25 mouse cellular contexts compared by ENCODE assay signal in genomic region chr5:90178116-90178515, GRCm38 (mm10). TPM values are rescaled to one million over a fixed set of nuclear protein-coding genes. Genes with fewer than 3 reads are reported as not detected.
DNase-seq lines count a peak whose midpoint lies in the region; ATAC-seq and TF ChIP-seq lines count a peak whose summit lies in the region.
"Had no signal": no experiment of that assay in that cellular context is flagged by ENCODE, and none has a peak within 500 bp of the region (broad histone marks: within the 10 kb centered on the region; RNA-seq: fewer than 3 reads in every experiment).

No protein-coding gene starts in this region.

- no peak for ATAC-seq in heart, embryonic 11.5 days (replicated peaks; ENCODE audit: insufficient number of reproducible peaks, low FRiP score, low TSS enrichment)
- ATAC-seq in neural tube, embryonic 14.5 days (ENCODE audit: low read depth): peak; percentile 49
- peak; percentile 96 for ATAC-seq in heart, postnatal 0 days (ENCODE audit: insufficient read depth, low read depth)
- no peak for ATAC-seq in midbrain, embryonic 14.5 days (ENCODE audit: low FRiP score, low TSS enrichment)
- ATAC-seq: activated CD4-positive, CD25-positive, alpha-beta regulatory T cell, adult 4 months; inflammation-experienced regulatory T-cells, adult 6 months; liver, embryonic 12.5 days; midbrain, embryonic 16.5 days had no signal

- H3K27me3 ChIP-seq in heart, embryonic 11.5 days (ENCODE audit: control insufficient read depth, insufficient read depth, low read length): no peaks in the 10 kb centered on the region
- no peaks in the 10 kb centered on the region for H3K27me3 ChIP-seq in neural tube, embryonic 14.5 days (ENCODE audit: control insufficient read depth, insufficient read depth, low read length)
- no peaks in the 10 kb centered on the region for H3K27me3 ChIP-seq in heart, postnatal 0 days (ENCODE audit: control insufficient read depth, insufficient read depth, low read length)
- H3K27me3 ChIP-seq in midbrain, embryonic 14.5 days (ENCODE audit: control insufficient read depth, insufficient read depth, low read length): no peaks in the 10 kb centered on the region
- H3K27me3 ChIP-seq: embryonic facial prominence, embryonic 15.5 days; limb, embryonic 12.5 days; liver, embryonic 12.5 days; megakaryocyte, embryonic 14.5 days had no signal

- no peak overlapping the region for H3K9ac ChIP-seq in heart, embryonic 11.5 days (ENCODE audit: low read depth, low read length)
- no peak overlapping the region for H3K9ac ChIP-seq in neural tube, embryonic 14.5 days (replicated peaks; ENCODE audit: low read depth, low read length)
- H3K9ac ChIP-seq in heart, postnatal 0 days (replicated peaks; ENCODE audit: low read depth, low read length): no peak overlapping the region
- H3K9ac ChIP-seq in midbrain, embryonic 14.5 days (replicated peaks; ENCODE audit: low read length): no peak overlapping the region
- H3K9ac ChIP-seq: embryonic facial prominence, embryonic 15.5 days; limb, embryonic 12.5 days; liver, embryonic 12.5 days had no signal

- H3K4me2 ChIP-seq in heart, embryonic 11.5 days: no peak overlapping the region
- H3K4me2 ChIP-seq in neural tube, embryonic 14.5 days (ENCODE audit: low read depth, low read length): no peak overlapping the region
- no peak overlapping the region; the same call in 1 of the 2 replicates for H3K4me2 ChIP-seq in heart, postnatal 0 days (ENCODE audit: low read depth, low read length)
- no peak overlapping the region for H3K4me2 ChIP-seq in midbrain, embryonic 14.5 days (ENCODE audit: low read length)
- H3K4me2 ChIP-seq: embryonic facial prominence, embryonic 15.5 days; limb, embryonic 12.5 days; liver, embryonic 12.5 days had no signal

- 76% methylated on average over 1 of the region's 1 CpGs for WGBS in heart, embryonic 11.5 days (ENCODE audit: insufficient replicate concordance)
- 83% methylated on average over 1 of the region's 1 CpGs for WGBS in neural tube, embryonic 14.5 days
- 46% methylated on average over 1 of the region's 1 CpGs for WGBS in heart, postnatal 0 days
- WGBS in midbrain, embryonic 14.5 days: 94% methylated on average over 1 of the region's 1 CpGs

- H3K9me3 ChIP-seq in heart, embryonic 11.5 days (replicated peaks; ENCODE audit: control insufficient read depth, low read length): no peaks in the 10 kb centered on the region
- no peaks in the 10 kb centered on the region for H3K9me3 ChIP-seq in neural tube, embryonic 14.5 days (ENCODE audit: control insufficient read depth, low read length)
- no peaks in the 10 kb centered on the region for H3K9me3 ChIP-seq in heart, postnatal 0 days (replicated peaks; ENCODE audit: control insufficient read depth, low read length)
- no peaks in the 10 kb centered on the region for H3K9me3 ChIP-seq in midbrain, embryonic 14.5 days (ENCODE audit: control insufficient read depth, low read length)
- H3K9me3 ChIP-seq: embryonic facial prominence, embryonic 15.5 days; G1E; limb, embryonic 12.5 days; liver, embryonic 12.5 days; megakaryocyte, embryonic 14.5 days had no signal

- no peaks in the 10 kb centered on the region for H3K36me3 ChIP-seq in heart, embryonic 11.5 days (ENCODE audit: control insufficient read depth, insufficient read depth, low read length)
- no peaks in the 10 kb centered on the region for H3K36me3 ChIP-seq in neural tube, embryonic 14.5 days (ENCODE audit: control insufficient read depth, insufficient read depth, low read length)
- no peaks in the 10 kb centered on the region for H3K36me3 ChIP-seq in heart, postnatal 0 days (replicated peaks; ENCODE audit: control insufficient read depth, insufficient read depth, low read length)
- no peaks in the 10 kb centered on the region for H3K36me3 ChIP-seq in midbrain, embryonic 14.5 days (ENCODE audit: control insufficient read depth, insufficient read depth, low read length)
- H3K36me3 ChIP-seq: embryonic facial prominence, embryonic 15.5 days; G1E; limb, embryonic 12.5 days; liver, embryonic 12.5 days had no signal

- no peak for TF ChIP-seq CTCF in heart, postnatal 0 days (IDR thresholded peaks at IDR 0.05; ENCODE audit: low read depth)

- no peak overlapping the region for H3K27ac ChIP-seq in heart, embryonic 11.5 days (ENCODE audit: low read depth, low read length)
- H3K27ac ChIP-seq in neural tube, embryonic 14.5 days (ENCODE audit: low read depth, low read length): no peak overlapping the region
- peak overlapping the region; percentile 89 for H3K27ac ChIP-seq in heart, postnatal 0 days (ENCODE audit: low read depth)
- H3K27ac ChIP-seq in midbrain, embryonic 14.5 days (replicated peaks; ENCODE audit: low read depth, low read length): no peak overlapping the region
- H3K27ac ChIP-seq: embryonic facial prominence, embryonic 15.5 days; gastrocnemius, adult 2 months; limb, embryonic 12.5 days; liver, embryonic 12.5 days had no signal

- no peak overlapping the region for H3K4me3 ChIP-seq in heart, embryonic 11.5 days (ENCODE audit: low read depth, low read length)
- no peak overlapping the region for H3K4me3 ChIP-seq in neural tube, embryonic 14.5 days (ENCODE audit: low read depth, low read length)
- no peak overlapping the region for H3K4me3 ChIP-seq in heart, postnatal 0 days (ENCODE audit: low read depth, low read length)
- H3K4me3 ChIP-seq in midbrain, embryonic 14.5 days (replicated peaks; ENCODE audit: low read depth, low read length): no peak overlapping the region
- H3K4me3 ChIP-seq: embryonic facial prominence, embryonic 15.5 days; gastrocnemius, adult 2 months; limb, embryonic 12.5 days; liver, embryonic 12.5 days; megakaryocyte, embryonic 14.5 days had no signal

- DNase-seq in heart, adult 18-20 months: peak; percentile 63 to 71
- no peak for DNase-seq in neural tube, embryonic 10.5 days (ENCODE audit: extremely low spot score, low spot score)
- DNase-seq in heart, postnatal 0 days (ENCODE audit: low spot score): peak; percentile 86
- no peak for DNase-seq in kidney, postnatal 25 days
- no peak for DNase-seq in embryo, embryonic 10.5 days (ENCODE audit: low spot score)
- no peak for DNase-seq in midbrain, embryonic 14.5 days
- DNase-seq: adrenal gland, postnatal 25 days; cerebellum, adult 11-12 months; cerebellum, postnatal 25 days; gastrocnemius, adult 2 months; kidney, adult 2 months; kidney, postnatal 14 days; lung, adult 2 months; spleen, adult 18-20 months; thymus, adult 2 months had no signal

- H3K4me1 ChIP-seq in heart, embryonic 11.5 days (ENCODE audit: control insufficient read depth, insufficient read depth, low read length): no peaks in the 10 kb centered on the region
- no peaks in the 10 kb centered on the region for H3K4me1 ChIP-seq in neural tube, embryonic 14.5 days (ENCODE audit: control insufficient read depth, insufficient read depth, low read length)
- H3K4me1 ChIP-seq in heart, postnatal 0 days (ENCODE audit: control insufficient read depth, insufficient read depth): peaks cover 7% of the 10 kb centered on the region; the same call in 1 of the 2 replicates
- no peaks in the 10 kb centered on the region for H3K4me1 ChIP-seq in midbrain, embryonic 14.5 days (ENCODE audit: control insufficient read depth, insufficient read depth, low read length)
- H3K4me1 ChIP-seq: embryonic facial prominence, embryonic 15.5 days; liver, embryonic 12.5 days; megakaryocyte, embryonic 14.5 days had no signal

- peak; percentile 44; the same call in 1 of the 2 replicates for TF ChIP-seq EP300 in heart, postnatal 0 days (IDR thresholded peaks at IDR 0.05; ENCODE audit: low read depth)

RNA-seq across cellular contexts. Expression of gene Cox18, which starts 45.7 kb away (rescaled TPM):
- 10 to 100 TPM; 11.1 to 12.3 TPM for total RNA-seq in heart, adult 18-20 months (2021)
- polyA plus RNA-seq in heart, embryonic 11.5 days (2014; fragmentation: Nextera tagmentation; extraction: Ambion mirVana): 34.8 and 37.3 TPM in 2 replicates
- 43.1 and 47.9 TPM in 2 replicates for polyA plus RNA-seq in neural tube, embryonic 14.5 days (2014; fragmentation: Nextera tagmentation; extraction: Ambion mirVana)
- total RNA-seq in heart, postnatal 0 days (2014; rRNA removed; ENCODE audit: low replicate concordance): 32.0 and 47.6 TPM in 2 replicates
- polyA plus RNA-seq in heart, postnatal 0 days (2015; fragmentation: Nextera tagmentation; extraction: Ambion mirVana): 24.8 TPM in 2 replicates
- polyA plus RNA-seq in midbrain, embryonic 14.5 days (2014; fragmentation: Nextera tagmentation; extraction: Ambion mirVana): 33.1 and 35.9 TPM in 2 replicates

Comparison
In these comparisons a context has a peak if more than half of its experiments do, and no peak if none do; other contexts are left out.
1. ATAC-seq: peak in neural tube, embryonic 14.5 days (single experiment) and heart, postnatal 0 days (single experiment); none in heart, embryonic 11.5 days (single experiment) and midbrain, embryonic 14.5 days (single experiment).
2. DNase-seq: peak in heart, adult 18-20 months (2 of 2) and heart, postnatal 0 days (single experiment); none in neural tube, embryonic 10.5 days (single experiment), kidney, postnatal 25 days (0 of 2), embryo, embryonic 10.5 days (single experiment) and midbrain, embryonic 14.5 days (single experiment).